Mouse (Mus musculus) c-Kit-positive CD71-negative TER-119-negative erythroid progenitor cells, embryonic 14.5 days (primary cell): Measurements from ENCODE around the gene Oaz1.

Source experiments
- DNase-seq: peaks from one replicate; pipeline ENCODE4 v3.0.0-alpha.2; 2013; ENCODE audit warnings: low read depth

Oaz1 gene

DNA sequence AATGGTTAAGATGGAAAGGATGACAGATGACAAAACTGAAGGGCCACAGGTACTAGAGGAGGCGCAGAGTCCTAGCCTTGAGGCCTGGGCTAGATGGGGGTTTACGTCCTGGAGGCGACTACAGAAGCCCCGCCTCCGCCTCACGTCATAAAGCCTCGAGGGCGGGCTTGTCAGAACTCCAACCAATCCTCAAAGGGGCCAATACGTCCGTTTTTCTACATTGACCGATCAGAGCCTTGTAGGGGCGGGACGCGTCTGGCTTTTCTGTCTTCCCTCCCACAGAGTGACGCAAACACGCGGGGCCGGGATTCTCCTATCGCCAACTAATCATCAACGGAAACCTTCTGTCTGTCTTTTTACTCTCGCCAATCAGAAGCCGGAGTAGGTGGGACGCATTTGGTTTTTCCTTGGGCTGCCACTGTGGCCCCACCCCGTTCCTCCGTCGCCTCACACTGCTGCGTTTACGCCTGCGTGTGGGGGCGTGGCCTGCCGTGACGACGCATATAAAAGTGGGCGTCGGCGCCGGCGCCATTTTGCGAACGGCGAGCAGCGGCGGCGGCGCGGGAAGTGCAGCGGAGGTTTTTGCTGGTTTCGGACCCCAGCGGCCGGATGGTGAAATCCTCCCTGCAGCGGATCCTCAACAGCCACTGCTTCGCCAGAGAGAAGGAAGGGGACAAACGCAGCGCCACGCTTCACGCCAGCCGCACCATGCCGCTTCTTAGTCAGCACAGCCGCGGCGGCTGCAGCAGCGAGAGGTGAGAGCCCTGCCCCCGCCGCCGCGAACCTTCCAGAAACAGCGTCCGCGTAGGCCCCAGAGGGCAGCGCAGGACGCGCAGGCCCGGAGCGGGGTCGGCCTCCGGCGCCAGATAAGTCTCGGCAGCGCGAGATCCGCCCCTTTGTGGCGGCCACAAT is at the start of gene Oaz1:
Gene Oaz1 (plus strand): TSS at position 506 of the 912 bp plus-strand sequence.
- peak; percentile 99 for DNase-seq

DNA sequence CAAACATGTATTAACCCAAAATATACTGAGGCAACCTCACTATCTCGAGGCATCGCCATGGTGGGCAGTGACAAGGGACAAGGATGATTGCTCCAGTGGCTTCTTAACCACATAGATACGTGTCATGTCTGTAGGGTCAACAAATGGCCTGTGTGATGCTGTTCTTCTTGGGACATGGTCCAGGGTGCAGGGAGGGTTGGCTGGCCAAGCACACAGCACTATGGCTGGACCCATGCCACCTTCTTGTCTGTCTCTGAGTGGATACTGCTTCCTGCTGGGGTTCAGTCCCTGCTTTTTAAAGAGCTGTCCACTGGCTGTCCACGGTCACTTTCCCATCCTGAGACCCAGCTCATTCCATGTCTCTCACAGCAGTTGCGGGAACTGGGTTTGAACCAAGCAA is 49.3 kb upstream of the Oaz1 start:
- no peak for DNase-seq

DNA sequence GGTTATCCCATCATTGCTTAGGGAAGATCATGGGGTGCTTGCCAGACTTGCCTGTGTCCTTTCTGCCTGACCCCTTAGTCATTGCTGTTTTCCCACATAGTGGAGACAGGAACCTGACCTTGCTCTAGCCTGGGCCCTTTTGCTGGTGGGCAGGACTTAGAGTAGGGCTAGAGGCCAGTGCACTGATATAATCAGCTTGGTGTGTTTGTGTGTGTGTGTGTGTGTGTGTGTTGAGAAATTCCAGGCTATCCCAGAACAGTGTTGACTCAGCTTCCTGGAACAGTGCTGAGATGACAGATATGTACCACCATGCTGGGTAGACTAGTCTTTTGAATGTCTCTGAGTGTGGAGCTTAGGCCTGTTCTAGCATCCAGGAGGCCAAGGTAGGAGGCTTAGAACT is 46.9 kb upstream of the Oaz1 start:
- no peak for DNase-seq

DNA sequence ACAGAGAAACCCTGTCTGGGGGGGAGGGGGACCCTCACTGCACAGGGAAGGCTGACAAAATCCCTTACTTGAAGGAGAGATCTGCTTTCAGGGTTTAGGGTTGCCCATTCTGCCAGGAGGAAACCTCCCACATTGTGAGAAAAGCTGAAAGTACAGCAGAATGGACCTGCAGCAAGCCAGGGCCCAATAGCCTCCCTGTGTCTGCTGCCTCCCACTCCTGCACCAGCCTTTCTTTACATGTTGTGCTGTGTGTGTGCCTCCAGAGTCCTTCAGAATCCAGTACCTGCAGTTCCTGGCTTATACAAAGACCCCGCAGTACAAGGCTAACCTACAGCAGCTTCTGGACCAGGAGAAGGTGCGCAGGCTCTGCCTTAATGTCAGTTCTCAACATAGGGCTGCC is 42.2 kb upstream of the Oaz1 start:
- DNase-seq, result no peak

DNA sequence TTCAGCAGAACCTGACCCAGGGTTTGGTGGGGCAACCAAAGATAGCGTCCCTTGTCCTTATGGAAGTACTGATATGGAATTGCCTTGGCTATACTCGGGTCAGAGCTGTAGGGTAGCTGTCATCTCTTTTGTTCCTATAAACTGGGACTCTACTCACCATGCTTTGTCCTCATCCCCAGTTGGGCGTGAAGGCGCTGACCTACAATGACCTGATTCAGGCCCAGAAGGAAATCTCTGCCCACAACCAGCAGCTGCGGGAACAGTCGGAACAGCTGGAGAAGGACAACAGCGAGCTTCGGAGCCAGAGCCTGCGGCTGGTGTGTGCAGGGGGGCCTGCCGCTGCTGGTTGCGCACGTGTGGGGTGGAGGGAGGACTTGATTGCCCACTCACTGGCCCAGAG is 41.6 kb upstream of the Oaz1 start:
- no peak for DNase-seq

DNA sequence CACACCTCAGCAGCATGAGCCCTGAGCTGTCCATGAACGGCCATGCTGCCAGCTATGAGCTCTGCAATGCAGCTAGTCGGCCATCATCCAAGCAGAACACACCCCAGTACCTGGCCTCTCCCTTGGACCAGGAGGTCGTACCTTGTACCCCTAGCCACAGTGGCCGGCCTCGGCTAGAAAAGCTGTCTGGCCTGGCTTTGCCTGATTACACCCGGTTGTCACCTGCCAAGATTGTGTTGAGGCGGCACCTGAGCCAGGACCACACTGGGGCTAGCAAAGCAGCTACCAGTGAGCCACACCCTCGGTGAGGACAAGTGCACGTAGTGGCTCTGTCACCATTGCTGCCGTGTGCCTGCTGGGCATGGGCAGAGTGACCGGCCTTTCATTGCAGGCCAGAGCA is 40.5 kb upstream of the Oaz1 start:
- no peak for DNase-seq

DNA sequence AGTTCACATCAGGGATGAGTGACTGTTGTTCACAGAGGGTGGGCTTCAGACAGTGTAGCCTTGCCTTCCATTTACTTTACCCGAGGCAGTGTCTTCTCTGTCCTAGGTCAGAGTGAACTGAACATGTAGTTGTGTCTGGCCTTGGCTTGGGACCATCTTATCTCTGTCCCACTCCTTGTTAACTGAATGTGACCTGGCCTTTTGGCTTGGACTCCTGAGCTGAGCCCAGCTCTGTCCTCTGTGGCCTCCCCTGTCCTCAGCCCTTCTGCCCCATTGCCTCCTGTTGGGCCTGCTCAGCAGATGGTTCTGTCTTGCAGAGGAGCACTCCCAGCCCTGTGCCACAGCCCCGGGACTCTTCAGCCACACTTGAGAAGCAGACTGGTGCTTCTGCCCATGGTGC is 38.9 kb upstream of the Oaz1 start:
- no peak for DNase-seq

DNA sequence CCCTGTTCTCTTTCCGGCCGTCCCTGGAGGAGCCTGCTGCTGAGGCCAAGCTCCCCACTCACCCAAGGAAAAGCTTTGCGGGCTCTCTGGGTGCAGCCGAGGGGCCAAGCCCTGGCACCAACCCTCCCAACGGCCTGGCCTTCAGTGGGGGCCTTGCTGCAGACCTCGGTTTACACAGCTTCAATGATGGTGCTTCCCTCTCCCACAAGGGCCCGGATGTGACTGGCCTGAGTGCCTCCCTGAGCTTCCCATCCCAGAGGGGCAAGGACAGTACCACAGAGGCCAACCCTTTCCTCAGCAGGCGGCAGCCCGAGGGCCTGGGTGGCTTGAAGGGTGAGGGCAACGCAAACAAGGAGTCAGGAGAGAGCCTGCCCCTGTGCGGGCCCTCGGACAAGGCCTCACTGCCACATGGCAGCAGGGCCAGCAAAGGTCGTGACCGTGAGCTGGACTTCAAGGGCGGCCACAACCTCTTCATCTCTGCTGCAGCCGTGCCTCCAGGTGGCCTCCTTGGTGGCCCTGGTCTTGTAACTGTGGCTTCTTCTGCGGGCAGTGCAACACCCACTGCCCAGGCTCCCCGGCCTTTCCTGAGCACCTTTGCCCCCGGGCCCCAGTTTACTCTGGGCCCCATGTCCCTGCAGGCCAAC is 35.6 kb upstream of the Oaz1 start:
- no peak for DNase-seq

DNA sequence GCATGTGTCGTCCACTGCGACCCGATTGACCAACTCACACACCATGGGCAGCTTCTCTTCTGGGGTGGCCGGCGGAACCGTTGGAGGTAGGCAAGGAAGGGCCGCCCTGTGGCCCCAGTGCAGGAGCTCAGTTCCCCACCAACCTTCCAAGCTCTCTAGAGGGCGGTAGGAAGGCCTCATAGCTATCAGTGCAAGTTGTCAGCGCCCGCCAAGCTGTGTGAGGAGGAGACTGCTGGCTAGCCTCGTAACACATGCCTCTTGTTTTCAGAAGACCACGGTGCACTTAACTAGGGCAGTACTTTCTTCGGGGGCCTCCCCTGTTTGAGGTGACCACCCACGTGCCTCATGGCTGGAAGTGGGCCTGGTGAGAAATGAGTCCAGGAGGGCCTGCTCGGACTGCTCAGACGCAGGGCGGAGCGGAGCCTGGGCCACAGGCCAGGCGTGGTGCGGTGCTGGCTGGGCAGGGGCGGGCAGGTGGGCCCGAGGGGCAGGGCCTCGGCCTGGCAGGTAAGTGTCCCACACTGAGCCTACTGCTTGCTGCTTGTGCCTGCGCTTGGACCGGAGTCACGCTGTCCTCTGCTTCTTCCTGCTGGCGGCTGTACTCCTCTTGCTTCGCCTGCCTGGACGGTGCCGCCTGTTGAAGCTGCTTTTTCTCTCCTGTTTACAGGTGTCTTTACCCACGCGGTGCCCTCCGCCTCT is 34.8 kb upstream of the Oaz1 start:
- DNase-seq, result no peak

DNA sequence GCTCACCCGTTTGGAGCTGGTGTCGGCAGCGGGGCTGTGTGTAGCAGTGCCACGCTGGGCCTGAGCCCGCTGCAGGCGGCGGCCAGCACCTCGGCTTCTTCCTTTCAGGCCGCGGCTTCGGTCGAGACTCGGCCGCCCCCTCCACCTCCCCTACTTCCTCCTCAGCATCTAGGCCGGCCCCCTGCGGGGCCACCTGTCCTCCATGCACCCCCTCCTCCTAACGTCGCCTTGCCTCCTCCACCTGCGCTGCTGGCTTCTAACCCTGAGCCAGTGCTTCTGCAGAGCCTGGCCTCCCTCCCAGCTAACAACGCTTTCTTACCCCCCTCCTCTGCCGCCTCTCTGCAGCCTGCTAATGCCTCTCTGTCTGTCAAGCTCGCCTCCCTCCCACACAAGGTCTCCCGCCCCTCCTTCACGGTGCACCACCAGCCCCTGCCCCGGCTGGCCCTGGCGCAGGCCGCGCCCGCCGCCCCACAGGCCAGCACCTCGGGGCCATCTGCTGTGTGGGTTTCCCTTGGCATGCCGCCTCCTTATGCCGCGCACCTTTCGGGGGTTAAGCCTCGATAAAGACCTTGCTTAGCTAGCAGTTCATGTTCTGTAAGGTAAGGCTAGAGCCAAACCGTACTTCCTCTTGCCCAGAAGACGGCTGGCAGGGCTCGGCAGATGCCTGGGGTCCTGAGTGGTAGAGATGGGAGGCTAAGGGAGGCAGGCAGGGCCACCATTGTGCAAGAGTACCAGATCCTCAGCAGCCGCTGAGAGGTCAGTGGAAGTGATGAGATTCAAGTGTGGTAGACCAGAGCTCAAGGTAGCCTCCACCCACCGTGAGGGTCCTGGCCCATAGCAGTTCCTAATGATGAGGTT is 34.1 kb upstream of the Oaz1 start:
- no peak for DNase-seq

DNA sequence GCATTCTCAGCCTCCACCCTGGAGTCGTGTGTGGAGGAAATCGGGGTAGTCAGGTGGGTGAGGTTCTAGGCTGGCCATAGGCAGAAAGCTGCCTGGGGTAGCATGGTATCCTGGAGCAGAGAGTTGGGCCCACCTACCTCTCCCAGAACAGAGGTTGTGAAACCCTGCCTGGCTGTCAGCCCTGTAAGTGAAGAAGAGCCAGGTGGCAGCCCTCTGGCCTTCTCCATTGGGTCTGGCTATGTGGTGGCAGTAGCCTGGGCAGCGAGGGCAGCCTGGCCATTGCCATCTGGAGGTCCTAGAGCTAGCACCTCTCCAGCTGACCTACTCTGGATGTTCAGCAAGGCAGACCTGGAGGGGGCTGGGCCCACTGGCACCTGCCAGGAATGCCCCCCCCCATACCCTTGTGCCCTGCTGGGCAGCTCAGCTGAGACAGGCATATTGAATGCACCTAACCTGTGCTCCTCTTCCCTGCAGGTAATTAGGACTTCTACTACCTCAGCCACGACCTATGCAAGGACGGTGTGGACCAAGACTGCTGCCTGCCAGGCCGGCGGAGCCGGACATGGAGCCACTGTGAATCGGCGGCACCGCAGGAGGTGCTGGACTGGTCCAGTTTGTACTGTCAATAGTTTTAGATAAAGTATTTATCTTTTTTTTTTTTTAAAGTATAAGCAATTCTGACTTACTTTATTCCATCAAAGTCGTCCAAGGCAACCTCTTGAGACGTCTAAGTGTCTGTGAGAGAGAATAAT is 33.2 kb upstream of the Oaz1 start:
- DNase-seq, result no peak

DNA sequence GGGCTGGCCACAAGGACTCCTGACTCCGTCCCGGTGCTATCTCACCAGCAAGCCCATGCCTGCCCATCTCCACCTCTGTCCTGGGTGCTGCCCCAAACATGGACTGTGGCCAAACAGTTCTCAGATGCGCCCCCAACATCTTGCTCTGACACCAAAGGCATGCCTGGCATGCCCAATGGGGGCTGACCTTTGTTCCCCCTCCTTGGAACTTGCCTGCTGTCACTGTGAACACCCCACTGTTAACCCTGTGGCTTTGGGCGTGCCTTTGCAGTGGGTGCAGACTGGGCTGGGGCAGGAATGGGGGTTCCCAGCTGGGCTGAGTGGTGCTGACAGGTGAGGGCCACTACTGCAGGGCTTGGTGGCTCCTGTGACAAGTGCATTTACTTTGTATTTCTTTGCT is 32.7 kb upstream of the Oaz1 start:
- DNase-seq, result no peak

DNA sequence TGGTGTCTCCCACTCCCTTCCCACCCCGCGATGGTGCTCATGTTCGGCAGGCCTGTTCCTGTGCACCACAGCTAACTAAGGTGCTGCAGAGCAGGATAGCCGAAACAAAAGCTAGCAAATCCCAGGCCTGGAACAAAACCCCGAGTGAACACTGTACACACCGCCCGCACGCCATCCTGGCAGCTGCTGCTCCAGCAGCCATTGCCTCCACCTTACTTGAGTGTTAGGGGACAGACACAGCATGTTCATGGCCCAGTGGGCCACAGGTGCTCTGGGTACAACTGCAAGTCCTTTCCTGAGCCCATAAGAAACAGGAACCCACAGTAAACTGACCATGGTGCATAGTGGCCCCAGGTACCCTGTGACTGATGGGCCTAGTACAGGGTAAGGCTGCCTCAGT is 31.7 kb upstream of the Oaz1 start:
- no peak for DNase-seq

DNA sequence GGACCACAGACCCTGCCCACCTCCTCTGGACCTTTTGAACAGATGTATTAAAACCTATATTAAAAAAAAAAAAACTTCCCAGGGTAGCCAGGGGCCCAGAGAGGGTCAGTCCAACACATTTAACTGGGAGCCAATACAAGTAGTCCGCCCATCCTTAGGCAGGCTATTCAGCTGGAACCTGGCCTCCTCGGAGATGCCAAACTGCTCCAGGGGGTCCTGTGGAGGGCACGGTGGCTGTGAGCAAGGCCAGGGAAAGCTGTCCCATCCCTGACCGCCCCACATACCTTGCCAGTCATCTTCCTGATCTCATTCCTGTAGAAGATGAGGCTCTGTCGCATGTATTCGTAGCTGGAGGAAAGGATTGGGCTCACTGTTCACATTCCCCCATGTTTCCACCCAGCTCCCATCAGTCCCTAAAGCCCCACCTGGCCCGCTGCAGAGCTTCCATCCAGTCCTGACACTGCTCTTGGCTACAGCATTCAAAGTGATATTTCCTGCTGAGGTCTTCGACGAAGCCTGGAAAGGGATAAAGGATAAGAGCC is 30.1 kb upstream of the Oaz1 start:
- no peak for DNase-seq

DNA sequence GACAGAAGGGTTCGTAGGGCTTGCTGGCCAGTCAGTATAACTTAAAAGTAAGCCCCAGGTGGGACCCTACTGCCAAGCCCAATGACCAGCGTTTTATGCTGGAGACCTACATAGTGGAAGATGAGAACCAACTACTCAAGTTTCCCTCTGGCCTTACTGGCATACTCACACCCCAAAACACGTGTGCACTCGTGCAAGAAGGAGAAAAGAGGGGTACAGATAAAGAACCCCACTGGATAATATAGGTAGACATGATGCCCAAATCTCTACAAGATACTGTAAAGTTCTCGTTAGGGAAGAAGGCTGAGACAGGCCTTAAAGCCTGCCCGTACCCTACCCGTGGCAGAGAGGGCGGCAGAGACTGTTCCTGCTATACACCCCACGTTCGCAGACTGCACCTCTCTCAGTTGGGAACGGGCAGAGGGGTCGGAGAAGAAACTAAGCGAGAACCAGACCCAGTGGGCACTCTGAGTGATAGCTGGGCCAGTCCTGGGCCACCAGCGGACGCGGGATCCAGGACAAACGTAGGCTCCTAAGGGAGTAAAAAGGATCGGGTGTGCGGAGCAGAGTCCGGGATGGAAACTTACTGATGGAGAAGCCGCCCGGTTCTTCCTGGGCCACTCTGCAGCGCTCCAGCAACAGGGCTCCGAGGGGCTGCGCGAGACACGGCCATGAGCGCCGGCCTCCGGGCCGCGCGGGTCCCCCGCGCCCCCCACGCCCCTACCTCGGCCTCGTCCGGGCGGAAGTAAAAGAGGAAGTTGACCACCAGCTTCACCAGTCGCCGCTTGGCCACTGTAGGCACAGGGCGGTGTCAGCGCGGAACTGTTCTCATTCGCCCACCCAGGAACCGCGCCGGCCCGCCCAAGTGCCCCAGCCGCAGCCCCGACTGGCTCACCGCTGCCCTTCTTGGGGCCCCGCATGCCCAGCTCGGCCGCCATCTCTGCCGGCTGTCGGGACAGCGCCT is 29.0 kb upstream of the Oaz1 start:
- DNase-seq, result no peak

DNA sequence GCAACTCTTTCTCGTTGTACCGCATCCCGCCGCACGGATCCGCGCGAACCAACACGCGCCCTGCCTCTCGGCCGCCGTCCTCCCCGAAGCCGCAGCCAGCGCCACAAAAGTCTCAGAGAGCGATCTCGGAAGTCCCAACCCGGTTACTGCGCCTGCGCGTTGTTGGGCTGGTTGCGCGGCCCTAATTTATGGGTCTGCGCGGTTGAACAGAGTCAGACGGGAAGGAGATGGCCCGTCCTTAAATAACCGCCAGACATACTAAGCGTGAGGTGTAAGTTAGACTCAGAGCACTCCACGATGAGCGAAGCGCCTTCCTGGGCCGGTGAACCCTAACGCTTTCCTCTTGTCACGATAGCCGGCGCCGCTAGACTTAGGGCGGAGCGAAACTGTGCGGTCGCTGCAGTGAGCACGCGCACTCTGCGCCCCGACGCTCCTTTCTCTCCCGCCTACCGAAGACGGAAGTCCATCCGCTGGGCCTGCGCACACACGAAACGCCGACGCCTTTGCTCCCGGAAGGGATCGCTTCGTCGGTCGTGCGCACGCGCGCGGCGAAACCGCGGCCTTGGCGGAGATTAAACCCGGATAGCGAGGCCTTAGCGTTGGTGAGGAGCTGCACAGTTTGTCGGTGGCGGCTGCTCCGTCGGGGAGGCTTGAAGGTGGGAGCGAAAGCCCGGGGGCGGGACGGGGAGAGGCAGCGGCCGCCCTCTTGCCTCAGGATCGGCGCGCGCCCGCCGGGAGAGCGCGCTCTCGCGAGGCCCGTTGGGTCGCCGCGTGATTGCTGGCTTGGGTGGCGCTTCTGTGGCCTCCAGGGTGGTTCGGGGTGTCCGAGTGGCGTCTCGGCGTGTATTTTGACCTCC is 28.1 kb upstream of the Oaz1 start, which contains the start of the genes Sf3a2 and Plekhj1:
Gene Sf3a2 (plus strand): TSS at position 49 of the 857 bp plus-strand sequence.
Gene Plekhj1 (minus strand): TSS at position 477 of the 857 bp plus-strand sequence.
- DNase-seq, result peak; percentile 90

DNA sequence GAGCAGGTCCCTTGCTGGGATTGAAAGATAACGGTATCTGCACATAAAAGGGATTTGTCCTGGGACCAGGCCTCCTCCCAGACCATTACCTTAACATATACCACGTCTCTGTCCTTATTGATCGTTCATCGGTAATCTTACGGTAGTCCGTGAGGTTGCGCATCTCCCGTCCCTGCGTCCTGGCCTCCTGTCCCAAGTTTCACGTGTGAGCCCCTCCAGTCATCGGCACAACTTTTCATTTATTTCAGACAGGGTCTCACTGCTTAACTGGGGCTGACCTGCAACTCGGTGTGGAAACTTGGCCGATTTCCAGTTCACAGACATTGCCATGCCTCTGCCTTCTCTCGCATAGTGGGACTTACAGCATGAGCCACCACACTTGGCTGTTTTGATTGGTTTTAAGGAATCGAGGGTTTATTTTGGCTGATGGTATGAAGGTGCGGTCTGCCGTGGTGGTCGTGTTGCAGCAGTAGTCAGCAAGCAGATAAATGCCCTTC is 27.3 kb upstream of the Oaz1 start:
- no peak for DNase-seq

DNA sequence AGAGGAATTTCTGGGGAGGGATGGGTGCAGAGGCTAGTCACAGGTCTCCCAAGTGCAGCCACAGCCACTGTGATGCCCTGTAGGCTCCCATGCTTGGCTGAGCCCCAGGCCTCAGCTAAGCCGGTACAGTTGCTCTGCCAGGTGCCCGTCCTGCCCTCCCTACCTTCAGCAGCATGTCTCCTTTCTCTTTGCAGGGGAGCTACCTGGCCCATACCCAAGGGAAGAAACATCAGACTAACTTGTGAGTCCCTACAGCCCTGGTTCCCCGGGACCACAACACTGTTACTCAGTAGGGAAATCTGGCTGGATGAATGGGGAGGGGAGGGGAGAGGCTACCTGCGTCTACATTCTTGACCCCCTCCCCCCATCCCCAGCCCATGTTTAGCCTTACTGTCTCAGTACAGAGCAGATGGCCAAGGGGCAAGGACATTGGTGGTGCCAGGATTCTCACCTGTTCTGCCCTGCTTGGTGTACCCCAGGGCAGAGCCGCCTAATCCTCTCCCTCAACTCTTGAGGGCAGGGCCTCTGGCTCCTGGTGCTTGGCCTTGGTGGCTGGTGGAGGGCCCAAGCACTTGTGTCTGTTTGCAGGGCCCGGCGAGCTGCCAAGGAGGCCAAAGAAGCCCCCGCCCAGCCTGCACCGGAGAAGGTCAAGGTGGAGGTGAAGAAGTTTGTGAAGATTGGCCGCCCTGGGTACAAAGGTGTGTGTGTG is 24.1 kb upstream of the Oaz1 start:
- no peak for DNase-seq
